Mouse (Mus musculus) left cerebral cortex, adult 8-10 months (tissue): ENCODE measurements around the gene Metap2. TPM values are rescaled to one million over a fixed set of nuclear protein-coding genes. Genes with fewer than 3 reads are reported as not detected.
"Not testable (repeated sequence)": the region's sequence is repeated elsewhere in the genome, so short reads cannot be mapped to it uniquely, and the experiment has no call there.

Source experiments
- DNase-seq, 2 experiments: peaks; one replicate each; pipeline ENCODE4 v3.0.0; 2022; ENCODE audit warnings: low spot score in 2 of 2
- total RNA-seq, 4 experiments: library from RNA; stranded (reverse); gene quantifications; 2 replicates each; pipeline ENCODE4 v1.2.4; 2022

Metap2 gene
- total RNA-seq, 4 experiments from 2014 or later, result 101 to 109 (median 105) TPM

GRCm38 (mm10) chr10:93856095-93856494, 40.8 kb downstream of the Metap2 start:
- no peak for DNase-seq

GRCm38 (mm10) chr10:93855126-93855525, 41.8 kb downstream of the Metap2 start:
- no peak for DNase-seq

- DNase-seq, result no peak
Measured at GRCm38 (mm10) chr10:93846706-93847105, 50.2 kb downstream of the Metap2 start.

GRCm38 (mm10) chr10:93835115-93835514, 61.8 kb downstream of the Metap2 start:
- DNase-seq, result not testable (repeated sequence)

- DNase-seq, result no peak
Measured at GRCm38 (mm10) chr10:93834394-93834745, 62.5 kb downstream of the Metap2 start.

- DNase-seq, result no peak
Measured at GRCm38 (mm10) chr10:93833699-93834393, 63.0 kb downstream of the Metap2 start.

- no peak for DNase-seq
Measured at GRCm38 (mm10) chr10:93833370-93833698, 63.6 kb downstream of the Metap2 start.

GRCm38 (mm10) chr10:93832811-93833210, 64.1 kb downstream of the Metap2 start:
- no peak for DNase-seq

- no peak for DNase-seq
Measured at GRCm38 (mm10) chr10:93831730-93832574, 64.9 kb downstream of the Metap2 start.

GRCm38 (mm10) chr10:93830931-93831729, 65.8 kb downstream of the Metap2 start, which contains the start of gene Usp44:
Usp44 (plus strand) TSS chr10:93831555.
- DNase-seq, result no peak

- DNase-seq, result no peak
Measured at GRCm38 (mm10) chr10:93829898-93830831, 66.7 kb downstream of the Metap2 start.

GRCm38 (mm10) chr10:93818661-93819060, 78.2 kb downstream of the Metap2 start:
- DNase-seq, result peak in 1 of 2 experiments; percentile 27

- DNase-seq, result no peak
Measured at GRCm38 (mm10) chr10:93813755-93814154, 83.1 kb downstream of the Metap2 start.

GRCm38 (mm10) chr10:93812774-93813415, 84.0 kb downstream of the Metap2 start:
- peak; percentile 21 to 74 for DNase-seq

GRCm38 (mm10) chr10:93812098-93812497, 84.8 kb downstream of the Metap2 start:
- no peak for DNase-seq

GRCm38 (mm10) chr10:93810590-93811185, 86.2 kb downstream of the Metap2 start:
- no peak for DNase-seq

GRCm38 (mm10) chr10:93809438-93809837, 87.5 kb downstream of the Metap2 start:
- not testable (repeated sequence) for DNase-seq
